Mouse (Mus musculus) heart, postnatal 10 days (tissue): ENCODE data around the gene Cdh9. TPM values are rescaled to one million over a fixed set of nuclear protein-coding genes. Genes with fewer than 3 reads are reported as not detected.

Experiments
- DNase-seq, 2 experiments: peaks; one replicate each; pipeline ENCODE4 v3.0.0; 2021
- intact Hi-C: fragments of 180-260 bp; cut with DNase I; formaldehyde crosslinking; loops from one replicate; pipeline ENCODE4 v1.15.1; 2025
- total RNA-seq, 2 experiments: library from RNA; stranded (reverse); gene quantifications; 2 replicates each; pipeline ENCODE4 v1.2.3; 2021

Gene Cdh9
- not detected for total RNA-seq

- intact Hi-C loops = no loop called here
- no peak for DNase-seq
Measured at GRCm38 (mm10) chr15:16728470-16729011, at the start of gene Cdh9. Gene Cdh9 (plus strand): TSS chr15:16728756.

- intact Hi-C loops = no loop called here
- no peak for DNase-seq
Measured at GRCm38 (mm10) chr15:16679096-16679495, 49.5 kb upstream of the Cdh9 start.

- intact Hi-C loops = no loop called here
- DNase-seq = no peak
Measured at GRCm38 (mm10) chr15:16699821-16700220, 28.7 kb upstream of the Cdh9 start.

GRCm38 (mm10) chr15:16702340-16702739, 26.2 kb upstream of the Cdh9 start:
- DNase-seq = no peak
- intact Hi-C loops = no loop called here

- intact Hi-C loops = no loop called here
- DNase-seq = no peak
Measured at GRCm38 (mm10) chr15:16739088-16739487, 10.5 kb downstream of the Cdh9 start.

GRCm38 (mm10) chr15:16746672-16747071, 18.1 kb downstream of the Cdh9 start:
- DNase-seq = no peak
- intact Hi-C loops = no loop called here

GRCm38 (mm10) chr15:16763252-16763651, 34.7 kb downstream of the Cdh9 start:
- DNase-seq = no peak
- intact Hi-C loops = no loop called here

GRCm38 (mm10) chr15:16784575-16784974, 56.0 kb downstream of the Cdh9 start:
- DNase-seq = no peak
- intact Hi-C loops = no loop called here

- intact Hi-C loops = no loop called here
- no peak for DNase-seq
Measured at GRCm38 (mm10) chr15:16792857-16793256, 64.3 kb downstream of the Cdh9 start.

- intact Hi-C loops = no loop called here
- no peak for DNase-seq
Measured at GRCm38 (mm10) chr15:16801302-16801701, 72.7 kb downstream of the Cdh9 start.

GRCm38 (mm10) chr15:16810787-16811186, 82.2 kb downstream of the Cdh9 start:
- intact Hi-C loops = no loop called here
- DNase-seq = no peak

GRCm38 (mm10) chr15:16814035-16814434, 85.5 kb downstream of the Cdh9 start:
- DNase-seq = no peak
- intact Hi-C loops = no loop called here

- no peak for DNase-seq
- intact Hi-C loops = no loop called here
Measured at GRCm38 (mm10) chr15:16834761-16835160, 106.2 kb downstream of the Cdh9 start.

GRCm38 (mm10) chr15:16882542-16882941, 154.0 kb downstream of the Cdh9 start:
- intact Hi-C loops = no loop called here
- no peak for DNase-seq

GRCm38 (mm10) chr15:16896674-16897073, 168.1 kb downstream of the Cdh9 start:
- intact Hi-C loops = no loop called here
- DNase-seq = no peak
